Mouse (Mus musculus) MEL (cell line): ENCODE results near the gene Slc39a12. TPM values are rescaled to one million over a fixed set of nuclear protein-coding genes. Genes with fewer than 3 reads are reported as not detected.

ENCODE experiments used
- DNase-seq: peaks from one replicate; pipeline ENCODE4 v3.0.0; 2011; ENCODE audit warnings: low read depth, low spot score
- H3K27ac ChIP-seq: 2 replicates; pipeline ENCODE4 v1.5.1; 2012; ENCODE audit warnings: low read depth, mild to moderate bottlenecking, control low read depth, low read length, moderate library complexity; ENCODE audit not compliant: control insufficient read depth
- H3K27me3 ChIP-seq, 2 experiments: fragments of 150-350 bp in 1 of 2; sonication (generic) in 1 of 2; 2 replicates each; pipeline ENCODE4 v1.6.1; 2012; ENCODE audit warnings: low read length in 2 of 2, mild to moderate bottlenecking in 2 of 2, improper control_type of control experiment in 1 of 2, moderate library complexity in 1 of 2; ENCODE audit not compliant: insufficient read depth in 2 of 2, control insufficient read depth in 1 of 2
- H3K36me3 ChIP-seq, 2 experiments: 2 replicates each; pipeline ENCODE4 v1.6.1; 2012 to 2014; ENCODE audit warnings: low read length in 2 of 2, improper control_type of control experiment in 1 of 2, inconsistent platforms in 1 of 2, mild to moderate bottlenecking in 1 of 2; ENCODE audit not compliant: insufficient read depth in 2 of 2, control insufficient read depth in 1 of 2
- H3K4me1 ChIP-seq, 2 experiments: fragments of 150-350 bp in 1 of 2; sonication (generic) in 1 of 2; 2 replicates each; pipeline ENCODE4 v1.6.1; 2012; ENCODE audit warnings: low read length in 2 of 2, improper control_type of control experiment in 1 of 2, mild to moderate bottlenecking in 1 of 2; ENCODE audit not compliant: insufficient read depth in 2 of 2, control insufficient read depth in 1 of 2
- H3K4me3 ChIP-seq, 2 experiments: fragments of 150-350 bp in 1 of 2; sonication (generic) in 1 of 2; 2 replicates each; pipeline ENCODE4 v1.5.1; 2012; ENCODE audit warnings: low read depth in 2 of 2, low read length in 2 of 2, mild to moderate bottlenecking in 2 of 2, moderate library complexity in 2 of 2, control low read depth in 1 of 2, improper control_type of control experiment in 1 of 2; ENCODE audit not compliant: control insufficient read depth in 1 of 2, insufficient read depth in 1 of 2
- H3K79me2 ChIP-seq: 2 replicates; pipeline ENCODE4 v1.6.1; 2012; ENCODE audit warnings: mild to moderate bottlenecking, low read length, moderate library complexity; ENCODE audit not compliant: control insufficient read depth, poor library complexity, insufficient read depth
- H3K9ac ChIP-seq: 2 replicates; pipeline ENCODE4 v1.6.1; 2012; ENCODE audit warnings: low read depth, mild to moderate bottlenecking, control low read depth, low read length, moderate library complexity; ENCODE audit not compliant: control insufficient read depth, poor library complexity, severe bottlenecking
- H3K9me3 ChIP-seq: fragments of 150-350 bp; sonication (generic); replicated peaks from 2 replicates; pipeline ENCODE4 v1.6.1; 2012; ENCODE audit warnings: mild to moderate bottlenecking, low read length, improper control_type of control experiment, moderate library complexity; ENCODE audit not compliant: insufficient read depth
- CHD1 ChIP-seq: IDR thresholded peaks from 2 replicates; pipeline ENCODE4 v1.6.1; 2012; ENCODE audit warnings: low read depth, mild to moderate bottlenecking, inconsistent platforms, low read length, improper control_type of control experiment
- CHD2 ChIP-seq: IDR thresholded peaks from 2 replicates; pipeline ENCODE4 v1.6.1; 2011; ENCODE audit warnings: low read length, improper control_type of control experiment
- E2F4 ChIP-seq: IDR thresholded peaks from 2 replicates; pipeline ENCODE4 v1.6.1; 2011; ENCODE audit warnings: low read depth, low read length, improper control_type of control experiment, borderline replicate concordance
- ELF1 ChIP-seq: IDR thresholded peaks from 2 replicates; pipeline ENCODE4 v1.6.1; 2014; ENCODE audit warnings: low read depth, mild to moderate bottlenecking, inconsistent platforms, low read length, improper control_type of control experiment, moderate library complexity
- EP300 ChIP-seq, 2 experiments: IDR thresholded peaks; 2 replicates each; pipeline ENCODE4 v1.6.1; 2011; ENCODE audit warnings: improper control_type of control experiment in 2 of 2, low read length in 2 of 2, low read depth in 1 of 2, mild to moderate bottlenecking in 1 of 2
- GATA1 ChIP-seq: IDR thresholded peaks from 2 replicates; pipeline ENCODE4 v1.6.1; 2011; ENCODE audit warnings: low read depth, low read length, improper control_type of control experiment
- HCFC1 ChIP-seq: IDR thresholded peaks from 2 replicates; pipeline ENCODE4 v1.6.1; 2012; ENCODE audit warnings: low read depth, mild to moderate bottlenecking, inconsistent platforms, low read length, improper control_type of control experiment, moderate library complexity
- JUND ChIP-seq: IDR thresholded peaks from 2 replicates; pipeline ENCODE4 v1.6.1; 2011; ENCODE audit warnings: low read depth, mild to moderate bottlenecking, improper control_type of control experiment, low read length
- KAT2A ChIP-seq: conservative IDR thresholded peaks from 2 replicates; pipeline ENCODE4 v1.6.1; 2012; ENCODE audit warnings: low read depth, low read length, improper control_type of control experiment, inconsistent platforms
- MAFK ChIP-seq: IDR thresholded peaks from 2 replicates; pipeline ENCODE4 v1.6.1; 2011; ENCODE audit warnings: low read depth, mild to moderate bottlenecking, low read length, improper control_type of control experiment, borderline replicate concordance
- NELFE ChIP-seq: IDR thresholded peaks from 2 replicates; pipeline ENCODE4 v1.6.1; 2011; ENCODE audit warnings: low read depth, low read length, improper control_type of control experiment
- POLR2AphosphoS5 ChIP-seq: IDR thresholded peaks from 2 replicates; pipeline ENCODE4 v1.6.1; 2012; ENCODE audit warnings: low read depth, borderline replicate concordance, mild to moderate bottlenecking, inconsistent platforms, low read length, moderate library complexity, mixed read lengths
- RCOR1 ChIP-seq: IDR thresholded peaks from 2 replicates; pipeline ENCODE4 v1.6.1; 2012; ENCODE audit warnings: low read depth, mild to moderate bottlenecking, inconsistent platforms, low read length, improper control_type of control experiment
- SIN3A ChIP-seq: IDR thresholded peaks from 2 replicates; pipeline ENCODE4 v1.6.1; 2012; ENCODE audit warnings: low read length, improper control_type of control experiment, inconsistent platforms
- SMC3 ChIP-seq: IDR thresholded peaks from 2 replicates; pipeline ENCODE4 v1.6.1; 2011; ENCODE audit warnings: low read depth, low read length, improper control_type of control experiment
- TAL1 ChIP-seq: IDR thresholded peaks from 2 replicates; pipeline ENCODE4 v1.6.1; 2012; ENCODE audit warnings: mild to moderate bottlenecking, inconsistent platforms, low read length, moderate library complexity, mixed read lengths
- TBP ChIP-seq: IDR thresholded peaks from 2 replicates; pipeline ENCODE4 v1.8.0; 2011; ENCODE audit warnings: low read depth, low read length, improper control_type of control experiment
- USF2 ChIP-seq, 2 experiments: IDR thresholded peaks; 2 replicates each; pipeline ENCODE4 v1.6.1; 2011 to 2012; ENCODE audit warnings: improper control_type of control experiment in 2 of 2, low read length in 2 of 2, borderline replicate concordance in 1 of 2, inconsistent platforms in 1 of 2, low read depth in 1 of 2, mild to moderate bottlenecking in 1 of 2; ENCODE audit not compliant: insufficient read depth in 1 of 2
- ZC3H11A ChIP-seq: IDR thresholded peaks from 2 replicates; pipeline ENCODE4 v1.6.1; 2012; ENCODE audit warnings: low read depth, mild to moderate bottlenecking, inconsistent platforms, low read length, improper control_type of control experiment
- ZKSCAN1 ChIP-seq: IDR thresholded peaks from 2 replicates; pipeline ENCODE4 v1.6.1; 2012; ENCODE audit warnings: low read depth, mild to moderate bottlenecking, inconsistent platforms, low read length, improper control_type of control experiment, moderate library complexity
- ZMIZ1 ChIP-seq: IDR thresholded peaks from 2 replicates; pipeline ENCODE4 v1.6.1; 2012; ENCODE audit warnings: low read depth, mild to moderate bottlenecking, inconsistent platforms, low read length, improper control_type of control experiment, moderate library complexity
- polyA plus RNA-seq, 2 experiments: library from polyadenylated mRNA; stranded (reverse) in 1 of 2; unstranded in 1 of 2; fragments of >175 nt in 1 of 2; fragments of >200 nt in 1 of 2; gene quantifications; 2 replicates each; pipeline versions ENCODE4 v1.2.1 to v1.2.4; 2012; ENCODE audit warnings: low replicate concordance in 2 of 2, low read depth in 1 of 2; ENCODE audit not compliant: insufficient read length in 2 of 2, insufficient read depth in 1 of 2, missing spikeins in 1 of 2
- total RNA-seq: library from RNA; depleted of rRNA; stranded (reverse); fragments of 300-350 nt; gene quantifications from 2 replicates; pipeline ENCODE4 v1.2.3, GENCODE M21; 2012; rRNA removed

Gene Slc39a12
- total RNA-seq = not detected in 2 replicates
- polyA plus RNA-seq = not detected

- no peaks in the 10 kb centered on the region; a peak in 1 of 4 replicates for H3K27me3 ChIP-seq
- DNase-seq = no peak
- H3K9ac ChIP-seq = no peak within 1 kb of the TSS
- no peaks in the 10 kb centered on the region for H3K4me1 ChIP-seq
- TF ChIP-seq CHD1 = no peak
- no peak for TF ChIP-seq TAL1
- no peak for TF ChIP-seq ZMIZ1
- no peak for TF ChIP-seq ZC3H11A
- no peak for TF ChIP-seq EP300 (IDR thresholded peaks at IDR 0.05; ENCODE audit: low read depth in 1 of 2, low read length in 2 of 2)
- TF ChIP-seq NELFE = no peak
- no peak for TF ChIP-seq RCOR1
- no peak for TF ChIP-seq GATA1
- no peak for TF ChIP-seq ELF1
- no peak for TF ChIP-seq ZKSCAN1
- TF ChIP-seq TBP = no peak
- TF ChIP-seq JUND = no peak
- no peak for TF ChIP-seq SMC3
- no peak for TF ChIP-seq POLR2AphosphoS5
- TF ChIP-seq USF2 (IDR thresholded peaks at IDR 0.05; ENCODE audit: borderline replicate concordance in 1 of 2, insufficient read depth in 1 of 2, low read depth in 1 of 2, low read length in 2 of 2) = no peak
- TF ChIP-seq HCFC1 = no peak
- TF ChIP-seq MAFK = no peak
- TF ChIP-seq SIN3A = no peak
- TF ChIP-seq E2F4 = no peak
- TF ChIP-seq, all 39 proteins: peak for 0
- Histone ChIP-seq H3K4me3 (no peak within 1 kb of the TSS), H3K36me3 (no peaks in the 10 kb centered on the region), H3K9me3 (no peaks in the 10 kb centered on the region), H3K79me2 (no peaks in the 10 kb centered on the region), H3K27ac (no peak within 1 kb of the TSS)
Observed at GRCm38 (mm10) chr2:14388162-14388561, at the start of gene Slc39a12. TSS of gene Slc39a12 (plus strand) at chr2:14388316.

- no peak for TF ChIP-seq KAT2A
- TF ChIP-seq ZKSCAN1 = no peak
- no peak for TF ChIP-seq POLR2AphosphoS5
- TF ChIP-seq HCFC1 = no peak
- no peak for TF ChIP-seq CHD1
- TF ChIP-seq CHD2 = no peak
- TF ChIP-seq JUND = no peak
- TF ChIP-seq, all 39 proteins: peak for 0
- no peak for DNase-seq
- no peaks in the 10 kb centered on the region for H3K4me1 ChIP-seq
- no peak overlapping the region for H3K9ac ChIP-seq
- no peaks in the 10 kb centered on the region for H3K27me3 ChIP-seq
- H3K36me3 ChIP-seq = no peaks in the 10 kb centered on the region
- H3K9me3 ChIP-seq = no peaks in the 10 kb centered on the region
- no peak overlapping the region for H3K4me3 ChIP-seq
- no peak overlapping the region for H3K27ac ChIP-seq
- no peaks in the 10 kb centered on the region for H3K79me2 ChIP-seq
Observed at GRCm38 (mm10) chr2:14341652-14342308, 46.3 kb upstream of the Slc39a12 start.
